8 mouse cellular contexts compared by ENCODE assay signal in the genomic region with DNA sequence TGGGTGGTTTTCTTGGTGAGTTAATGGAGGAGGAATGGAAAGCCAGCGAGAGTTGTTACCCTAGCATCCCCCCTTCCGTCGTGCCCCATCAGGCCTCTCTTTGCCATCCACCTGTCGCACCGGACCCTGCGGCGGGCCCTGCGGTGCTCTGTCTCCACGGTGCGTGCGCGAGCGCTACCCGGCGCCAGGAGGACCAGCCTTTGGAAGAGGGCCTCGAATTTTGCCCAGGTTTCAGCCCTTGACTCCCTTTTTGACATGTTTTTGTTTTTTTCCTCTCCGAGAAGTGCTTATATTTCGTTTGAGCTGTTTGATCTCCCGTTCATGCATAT. TPM values are rescaled to one million over a fixed set of nuclear protein-coding genes. Genes with fewer than 3 reads are reported as not detected.
A peak's percentile ranks its signal among the peaks of the same experiment; 100 is the strongest.
DNase-seq lines count a peak whose midpoint lies in the region; ATAC-seq and TF ChIP-seq lines count a peak whose summit lies in the region.

No protein-coding gene starts in this region.

- 2% methylated on average over 19 of the region's 19 CpGs for WGBS in heart, embryonic 11.5 days (ENCODE audit: insufficient replicate concordance)

- intact Hi-C loops in left cerebral cortex, postnatal 4 days (cut with DNase I), result no loop called here

- H3K4me2 ChIP-seq in heart, embryonic 11.5 days, result peak overlapping the region; percentile 66

- ATAC-seq in heart, embryonic 11.5 days (replicated peaks; ENCODE audit: insufficient number of reproducible peaks, low FRiP score, low TSS enrichment), result peak; percentile 85
- peak; percentile 57 to 73 for ATAC-seq in hematopoietic stem cell, adult 5-6 weeks (replicated peaks in 1 of 2; ENCODE audit: insufficient read depth in 1 of 2, low FRiP score in 2 of 2, low TSS enrichment in 1 of 2, low read depth in 1 of 2, poor library complexity in 2 of 2, severe bottlenecking in 2 of 2)

- H3K4me1 ChIP-seq in heart, embryonic 11.5 days (ENCODE audit: control insufficient read depth, insufficient read depth, low read length), result no peaks in the 10 kb centered on the region
- 0 out of 4 replicates have a peak, but pooled peaks cover 0 to 2% of the 10 kb centered on the region in 2 experiments for H3K4me1 ChIP-seq in ES-E14 (ENCODE audit: control insufficient read depth in 2 of 2, insufficient read depth in 2 of 2, low read length in 2 of 2, poor library complexity in 1 of 2)
- H3K4me1 ChIP-seq in megakaryocyte, embryonic 14.5 days, result peaks cover 50% of the 10 kb centered on the region

- in situ Hi-C loops in ES-E14 (cut with MboI; ENCODE audit: low sequenced_read_pairs in 2 of 2, unreplicated experiment in 2 of 2), result no loop called here

- no peak for DNase-seq in heart, adult 9 months (ENCODE audit: low spot score in 2 of 2)
- no peak for DNase-seq in ES-E14 (ENCODE audit: low read depth, low spot score)
- no peak for DNase-seq in left cerebral cortex, postnatal 4 days
- DNase-seq in adrenal gland, adult 8-10 months, result no peak
- no peak for DNase-seq in thymus, postnatal 0 days (ENCODE audit: low spot score)

- no peaks in the 10 kb centered on the region for H3K9me3 ChIP-seq in heart, embryonic 11.5 days (replicated peaks; ENCODE audit: control insufficient read depth, low read length)
- no peaks in the 10 kb centered on the region for H3K9me3 ChIP-seq in ES-E14 (ENCODE audit: control insufficient read depth, insufficient read depth, low read depth, low read length)
- no peaks in the 10 kb centered on the region for H3K9me3 ChIP-seq in megakaryocyte, embryonic 14.5 days

- H3K4me3 ChIP-seq in heart, embryonic 11.5 days (ENCODE audit: low read depth, low read length), result peak overlapping the region; percentile 56
- peak overlapping the region; percentile 77 to 80 for H3K4me3 ChIP-seq in ES-E14 (ENCODE audit: insufficient read depth in 1 of 2, low read depth in 1 of 2, low read length in 2 of 2, poor library complexity in 1 of 2, severe bottlenecking in 1 of 2)
- peak overlapping the region; percentile 96 for H3K4me3 ChIP-seq in megakaryocyte, embryonic 14.5 days (replicated peaks)

- H3K27ac ChIP-seq in heart, embryonic 11.5 days (ENCODE audit: low read depth, low read length), result 0 out of 2 replicates have a peak overlapping the region, but pooled peaks have one; percentile 41
- peak overlapping the region; percentile 58; the same call in 1 of the 2 replicates for H3K27ac ChIP-seq in ES-E14 (ENCODE audit: insufficient read depth, low read depth, low read length, poor library complexity, severe bottlenecking)

- no peaks in the 10 kb centered on the region for H3K36me3 ChIP-seq in heart, embryonic 11.5 days (ENCODE audit: control insufficient read depth, insufficient read depth, low read length)
- no peaks in the 10 kb centered on the region for H3K36me3 ChIP-seq in ES-E14 (ENCODE audit: control insufficient read depth, insufficient read depth, low read length, poor library complexity, severe bottlenecking)
- peaks cover 8% of the 10 kb centered on the region for H3K36me3 ChIP-seq in megakaryocyte, embryonic 14.5 days (replicated peaks; ENCODE audit: low read length)

- peak overlapping the region; percentile 70 for H3K9ac ChIP-seq in heart, embryonic 11.5 days (ENCODE audit: low read depth, low read length)
- peak overlapping the region; percentile 89 for H3K9ac ChIP-seq in ES-E14 (ENCODE audit: insufficient read depth, low read depth, low read length, poor library complexity, severe bottlenecking)

- H3K27me3 ChIP-seq in heart, embryonic 11.5 days (ENCODE audit: control insufficient read depth, insufficient read depth, low read length), result no peaks in the 10 kb centered on the region
- H3K27me3 ChIP-seq in megakaryocyte, embryonic 14.5 days (replicated peaks), result no peaks in the 10 kb centered on the region

TF ChIP-seq in ES-E14, 5 proteins besides CTCF, POLR2A, EP300 and RAD21:
- no peak for TF ChIP-seq ZC3H11A (IDR thresholded peaks at IDR 0.05; ENCODE audit: borderline replicate concordance, low read depth, low read length)
- no peak for TF ChIP-seq CHD2 (IDR thresholded peaks at IDR 0.05; ENCODE audit: low read depth, low read length)
- TF ChIP-seq HCFC1 (IDR thresholded peaks at IDR 0.05; ENCODE audit: borderline replicate concordance, insufficient read depth, low read length), result no peak
- no peak for TF ChIP-seq ZNF384 (IDR thresholded peaks at IDR 0.05; ENCODE audit: low read depth, low read length)
- TF ChIP-seq MAFK (IDR thresholded peaks at IDR 0.05; ENCODE audit: insufficient read depth, low read depth, low read length), result no peak

RNA-seq across cellular contexts. Expression of a gene that starts 0.3 kb away (rescaled TPM):
- 6.9 and 7.3 TPM in 2 replicates for polyA plus RNA-seq in heart, embryonic 11.5 days (2014; fragmentation: Nextera tagmentation; extraction: Ambion mirVana)
- 7.3 and 9.4 TPM in 2 replicates for total RNA-seq in ES-E14 (2012; rRNA removed)
- total RNA-seq in hematopoietic stem cell, adult 5-6 weeks (2017), result 10.1 and 12.6 TPM in 2 replicates
- 0.54 TPM in 1 of 2 replicates, not detected in the other for polyA plus RNA-seq in megakaryocyte, embryonic 14.5 days (2012; ENCODE audit: insufficient read depth, low replicate concordance)
- total RNA-seq in left cerebral cortex, postnatal 4 days (2021), result 10 to 100 TPM; 19.4 to 20.0 TPM
- 10 to 100 TPM in 1 of 4 experiments, 1 to 10 TPM in 3; 8.0 to 11.9 (median 8.7) TPM for total RNA-seq in adrenal gland, adult 8-10 months (2022)
- polyA plus RNA-seq in thymus, postnatal 0 days (2015; fragmentation: Nextera tagmentation; extraction: Ambion mirVana), result 5.0 and 6.2 TPM in 2 replicates

RNA-seq across cellular contexts. Expression of a gene that starts 0.6 kb away (rescaled TPM):
- 1.6 and 2.8 TPM in 2 replicates for polyA plus RNA-seq in heart, embryonic 11.5 days (2014; fragmentation: Nextera tagmentation; extraction: Ambion mirVana)
- total RNA-seq in ES-E14 (2012; rRNA removed), result 0.31 TPM in 1 of 2 replicates, not detected in the other
- total RNA-seq in hematopoietic stem cell, adult 5-6 weeks (2017), result 5.4 and 7.9 TPM in 2 replicates
- 0.32 TPM in 1 of 2 replicates, not detected in the other for polyA plus RNA-seq in megakaryocyte, embryonic 14.5 days (2012; ENCODE audit: insufficient read depth, low replicate concordance)
- total RNA-seq in left cerebral cortex, postnatal 4 days (2021), result 1 to 10 TPM; 4.1 to 4.9 TPM
- total RNA-seq in adrenal gland, adult 8-10 months (2022), result 1 to 10 TPM in 3 of 4 experiments, under 1 TPM in 1; 0.87 to 2.0 (median 1.5) TPM
- 1.2 and 1.6 TPM in 2 replicates for polyA plus RNA-seq in thymus, postnatal 0 days (2015; fragmentation: Nextera tagmentation; extraction: Ambion mirVana)
